Mouse (Mus musculus) retina, postnatal 1 day (tissue): ENCODE measurements around the gene Poldip2.

Experiments used
- DNase-seq: peaks from one replicate; pipeline ENCODE4 v3.0.0-alpha.2; 2012

Poldip2 gene

DNA sequence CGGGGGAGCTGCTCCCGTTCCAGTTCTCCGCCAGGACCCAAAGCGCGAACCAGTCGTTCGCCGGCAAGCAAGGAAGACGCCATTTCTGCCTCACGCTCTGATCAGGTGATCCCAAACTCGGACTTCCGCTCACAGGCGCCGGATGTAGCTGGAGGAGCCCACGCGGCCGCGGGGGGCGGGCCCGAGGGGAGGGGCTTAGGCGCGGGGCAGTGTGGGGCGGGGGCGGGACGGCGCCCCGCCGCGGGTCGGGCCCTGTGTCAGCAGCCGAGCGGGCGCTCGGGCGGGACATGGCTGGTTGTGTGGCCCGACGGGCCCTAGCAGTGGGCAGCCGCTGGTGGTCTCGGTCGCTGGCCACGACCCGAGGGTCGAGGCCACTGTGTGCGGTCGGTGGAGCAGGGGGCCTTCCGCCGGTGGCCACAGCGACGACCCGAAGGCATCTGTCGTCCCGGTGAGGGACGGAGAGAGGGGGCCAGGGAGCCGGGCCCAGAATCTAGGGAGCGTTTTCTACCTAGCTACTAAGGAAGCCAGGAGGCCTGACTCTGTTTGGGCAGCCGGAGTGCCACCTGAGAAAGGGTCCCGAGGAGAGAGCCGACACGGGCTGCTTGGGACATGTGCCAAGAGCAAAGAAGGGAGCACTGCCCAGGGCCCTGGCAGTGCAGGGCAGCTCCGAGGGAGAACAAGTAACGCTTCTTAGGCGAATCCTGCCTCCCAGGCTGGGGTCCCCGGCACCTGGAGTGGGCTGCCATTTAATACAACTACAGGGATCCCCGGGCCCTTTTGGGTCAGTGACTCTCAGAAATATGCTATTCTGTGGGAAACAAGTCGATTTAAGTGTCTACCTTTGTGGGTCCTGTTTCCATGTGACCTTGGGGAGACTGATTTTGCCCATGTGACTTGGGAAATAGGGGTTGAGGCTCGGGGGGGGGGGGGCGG lies at the start of gene Poldip2, which contains the start of gene Tmem199:
Gene Poldip2 (plus strand): TSS at position 169 of the 933 bp plus-strand sequence.
Gene Tmem199 (minus strand): TSS at position 148 of the 933 bp plus-strand sequence.
- peak; percentile 97 for DNase-seq

- DNase-seq: no peak
These were observed 49.3 kb upstream of the Poldip2 start for GRCm38 (mm10) chr11:78462669-78463068.

DNA sequence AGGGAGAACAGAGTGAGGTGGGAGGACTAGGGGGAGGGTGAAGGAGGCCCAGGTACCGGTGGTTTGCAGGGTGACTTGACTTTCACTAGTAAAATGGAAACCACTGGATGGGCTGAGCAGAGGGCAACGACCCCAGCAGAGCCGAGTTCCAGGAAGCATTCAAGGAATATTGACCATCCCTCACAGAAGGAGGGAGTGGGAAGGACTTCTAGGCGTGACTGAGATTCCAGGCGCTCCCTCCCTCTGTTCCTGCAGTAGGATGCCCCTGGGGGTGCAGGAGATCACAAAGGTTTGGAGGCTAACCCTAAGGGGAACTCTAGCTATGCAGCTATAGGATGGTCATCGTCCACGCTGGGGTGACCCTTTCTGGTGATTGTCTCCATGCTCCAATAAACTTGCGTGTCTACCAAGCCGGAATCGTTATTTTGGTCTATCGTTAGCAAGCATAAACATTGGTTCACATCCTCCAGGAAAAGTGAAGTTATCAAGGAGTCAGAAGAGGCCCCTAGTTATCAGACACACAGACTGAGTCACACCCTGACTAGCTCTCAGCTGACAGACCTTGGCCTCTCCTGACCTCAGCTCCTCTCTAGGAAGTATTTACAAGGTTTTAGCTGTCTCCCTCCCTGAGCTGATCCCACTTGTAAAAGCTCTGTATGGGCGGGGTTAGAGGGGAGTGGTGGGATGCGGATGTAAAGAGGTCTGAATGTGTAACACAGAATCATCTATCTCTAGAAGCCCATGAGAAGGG lies 48.5 kb upstream of the Poldip2 start:
- no peak for DNase-seq

DNA sequence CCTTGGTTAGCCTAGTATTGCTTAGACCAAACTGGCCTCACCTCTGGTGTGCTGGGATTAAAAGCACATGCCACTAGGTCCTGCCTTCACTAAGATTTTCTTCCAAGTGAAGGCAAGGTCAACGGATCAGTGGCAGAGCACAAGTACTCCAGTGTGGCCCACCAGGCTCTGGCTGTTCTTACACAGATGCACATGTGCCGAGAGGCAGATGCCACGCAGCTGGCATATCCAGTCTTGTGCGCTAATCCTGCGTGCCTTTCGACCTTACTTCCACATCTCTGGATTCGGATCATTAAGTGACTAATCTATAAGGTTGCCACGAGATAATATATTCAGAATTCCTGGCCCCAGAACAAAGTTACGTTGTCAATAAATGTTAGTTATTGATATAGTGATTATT lies 46.9 kb upstream of the Poldip2 start:
- DNase-seq: peak; percentile 57

GRCm38 (mm10) chr11:78465568-78466180 lies 46.3 kb upstream of the Poldip2 start, which contains the start of gene Slc46a1:
Gene Slc46a1, plus strand, starts transcription at chr11:78465697.
- DNase-seq: peak; percentile 85

GRCm38 (mm10) chr11:78466242-78466912 lies 45.6 kb upstream of the Poldip2 start:
- DNase-seq: no peak

DNA sequence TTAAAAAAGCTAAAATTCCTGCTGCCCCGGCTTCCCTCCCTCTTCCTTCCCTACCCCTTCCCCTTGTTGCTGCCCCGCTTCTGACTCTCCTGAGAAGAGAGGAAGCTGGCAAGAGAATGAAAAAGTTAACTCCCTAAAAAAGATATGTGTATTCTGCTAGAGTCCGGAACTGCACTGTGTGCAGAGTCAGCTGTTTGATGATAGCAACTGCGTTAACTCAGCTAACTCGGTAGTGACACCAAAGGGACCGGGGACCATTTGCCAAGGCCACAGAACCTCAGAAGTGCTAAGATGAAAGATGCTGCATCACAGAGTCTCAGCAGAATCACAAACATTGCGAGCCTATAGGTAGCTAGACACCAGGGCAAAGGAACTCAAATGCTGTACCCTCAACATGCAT lies 44.5 kb upstream of the Poldip2 start:
- no peak for DNase-seq

DNA sequence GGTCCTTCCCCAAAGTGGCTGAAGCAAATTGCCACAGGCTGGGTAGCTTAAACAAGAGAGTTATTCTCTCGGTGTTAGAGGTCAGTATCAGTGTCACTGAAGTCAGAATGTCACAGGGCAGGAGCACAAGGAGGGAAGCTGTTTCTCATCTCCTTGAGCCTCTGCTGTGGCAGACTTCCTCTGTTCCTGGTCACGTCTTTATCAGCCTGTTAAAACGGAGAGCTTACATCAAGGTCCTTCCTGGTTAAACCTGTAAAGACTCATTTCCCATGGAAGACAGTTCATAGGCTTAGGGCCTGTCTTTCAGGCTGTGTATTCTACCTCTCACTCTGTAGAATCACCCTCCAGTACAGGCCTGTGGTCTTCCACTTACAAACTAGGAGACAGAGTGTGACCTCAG lies 44.1 kb upstream of the Poldip2 start:
- DNase-seq: no peak

GRCm38 (mm10) chr11:78471326-78472103 lies 40.5 kb upstream of the Poldip2 start:
- no peak for DNase-seq

- DNase-seq: no peak
These were observed 36.7 kb upstream of the Poldip2 start for GRCm38 (mm10) chr11:78475289-78475688.

GRCm38 (mm10) chr11:78483639-78484038 lies 28.4 kb upstream of the Poldip2 start:
- no peak for DNase-seq

- DNase-seq: peak; percentile 83
These were observed 23.8 kb upstream of the Poldip2 start for GRCm38 (mm10) chr11:78488168-78488567.

- peak; percentile 73 for DNase-seq
These were observed 21.2 kb upstream of the Poldip2 start for GRCm38 (mm10) chr11:78490781-78491241.

GRCm38 (mm10) chr11:78495904-78496303 lies 16.1 kb upstream of the Poldip2 start:
- peak; percentile 69 for DNase-seq

GRCm38 (mm10) chr11:78497071-78497541 lies 14.9 kb upstream of the Poldip2 start:
- no peak for DNase-seq

- DNase-seq: peak; percentile 97
These were observed 14.2 kb upstream of the Poldip2 start, which contains the start of gene Sarm1 for GRCm38 (mm10) chr11:78497544-78498522. Gene Sarm1, minus strand, starts transcription at chr11:78497754.

- no peak for DNase-seq
These were observed 13.0 kb upstream of the Poldip2 start, which contains the start of gene Vtn for GRCm38 (mm10) chr11:78499004-78499403. Gene Vtn, plus strand, starts transcription at chr11:78499091.

DNA sequence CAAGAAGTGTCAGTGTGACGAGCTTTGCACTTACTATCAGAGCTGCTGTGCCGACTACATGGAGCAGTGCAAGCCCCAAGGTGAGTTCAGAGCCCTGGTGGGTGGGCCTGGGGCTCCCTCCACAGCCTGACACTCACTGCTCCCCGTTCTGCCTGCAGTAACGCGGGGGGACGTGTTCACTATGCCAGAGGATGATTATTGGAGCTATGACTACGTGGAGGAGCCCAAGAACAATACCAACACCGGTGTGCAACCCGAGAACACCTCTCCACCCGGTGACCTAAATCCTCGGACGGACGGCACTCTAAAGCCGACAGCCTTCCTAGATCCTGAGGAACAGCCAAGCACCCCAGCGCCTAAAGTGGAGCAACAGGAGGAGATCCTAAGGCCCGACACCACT lies 12.4 kb upstream of the Poldip2 start:
- no peak for DNase-seq

GRCm38 (mm10) chr11:78500623-78501202 lies 11.3 kb upstream of the Poldip2 start:
- no peak for DNase-seq

DNA sequence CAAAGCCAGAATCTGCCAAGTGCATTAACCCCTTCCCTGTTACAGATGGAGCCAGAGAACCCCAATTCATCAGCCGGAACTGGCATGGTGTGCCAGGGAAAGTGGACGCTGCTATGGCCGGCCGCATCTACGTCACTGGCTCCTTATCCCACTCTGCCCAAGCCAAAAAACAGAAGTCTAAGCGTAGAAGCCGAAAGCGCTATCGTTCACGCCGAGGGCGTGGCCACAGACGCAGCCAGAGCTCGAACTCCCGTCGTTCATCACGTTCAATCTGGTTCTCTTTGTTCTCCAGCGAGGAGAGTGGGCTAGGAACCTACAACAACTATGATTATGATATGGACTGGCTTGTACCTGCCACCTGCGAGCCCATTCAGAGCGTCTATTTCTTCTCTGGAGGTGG lies 10.5 kb upstream of the Poldip2 start:
- no peak for DNase-seq
